Mouse (Mus musculus): ENCODE measurements around the gene Gm8926. TPM values are rescaled to one million over a fixed set of nuclear protein-coding genes. Genes with fewer than 3 reads are reported as not detected.
"Not testable (repeated sequence)": the region's sequence is repeated elsewhere in the genome, so short reads cannot be mapped to it uniquely, and the experiment has no call there.

Gm8926 gene
- total RNA-seq (2014; rRNA removed) = not detected in 2 replicates
- not detected in 2 replicates for polyA plus RNA-seq (2012; rRNA removed)

GRCm38 (mm10) chr5:11770248-11770647 is at the start of gene Gm8926:
Gene Gm8926 (plus strand): TSS chr5:11770548.
- H3K27ac ChIP-seq (replicated peaks; ENCODE audit: insufficient read depth, low read depth, low read length); H3K9ac ChIP-seq (ENCODE audit: low read depth, low read length); DNase-seq (ENCODE audit: extremely low read depth, low read depth, low spot score); H3K4me1 ChIP-seq (ENCODE audit: control insufficient read depth, insufficient read depth, low read length); H3K27me3 ChIP-seq (ENCODE audit: control insufficient read depth, insufficient read depth, low read length); H3K4me3 ChIP-seq (ENCODE audit: insufficient read depth, low read depth, low read length); H3K36me3 ChIP-seq (ENCODE audit: control insufficient read depth, insufficient read depth, low read length); H3K79me2 ChIP-seq (ENCODE audit: control insufficient read depth, insufficient read depth, low read length): not testable (repeated sequence)
- WGBS = 47% methylated on average over 1 of the region's 4 CpGs

Other genes with a start within 250 kb of the Gm8926 start
- gene Gm6460, start 175.6 kb upstream of the Gm8926 start, total RNA-seq (2014; rRNA removed) = not detected in 2 replicates
- gene Gm6460, start 175.6 kb upstream of the Gm8926 start, polyA plus RNA-seq (2012; rRNA removed) = not detected in 2 replicates
- gene Gm8922, start 88.6 kb upstream of the Gm8926 start, total RNA-seq (2014; rRNA removed) = not detected in 2 replicates
- gene Gm8922, start 88.6 kb upstream of the Gm8926 start, polyA plus RNA-seq (2012; rRNA removed) = not detected in 2 replicates
- gene Gm6465, start 75.0 kb downstream of the Gm8926 start, total RNA-seq (2014; rRNA removed) = not detected in 2 replicates
- not detected in 2 replicates for gene Gm6465, start 75.0 kb downstream of the Gm8926 start, polyA plus RNA-seq (2012; rRNA removed)
- not detected in 2 replicates for gene 4933402N22Rik, start 147.5 kb downstream of the Gm8926 start, total RNA-seq (2014; rRNA removed)
- not detected in 2 replicates for gene 4933402N22Rik, start 147.5 kb downstream of the Gm8926 start, polyA plus RNA-seq (2012; rRNA removed)